Mouse (Mus musculus): ENCODE measurements at regions not wholly inside any gene's neighbourhood (a gene's known extent, or its start where the extent isn't known, plus 50 kb on each side); places are given as distances from the start of the nearest gene placed in this dataset.

DNA sequence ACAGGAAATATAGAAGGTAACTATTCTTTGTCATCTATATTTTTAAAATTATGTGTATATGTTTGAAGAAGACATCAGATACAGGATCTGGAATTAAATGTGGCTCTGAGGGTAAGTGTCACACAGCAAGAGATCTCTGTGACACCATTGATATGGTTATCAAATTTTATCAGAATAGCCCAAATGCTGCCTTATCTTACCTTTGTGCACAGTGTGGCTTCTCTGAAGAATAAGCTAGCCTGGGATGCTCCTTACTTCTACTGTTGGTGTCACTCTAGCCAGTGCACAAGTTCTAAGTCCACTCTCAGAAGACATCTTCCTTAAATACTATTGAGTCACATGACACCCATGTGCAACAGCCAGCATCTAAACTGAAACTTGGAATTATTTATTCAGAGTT lies 194.0 kb upstream of the Fat4 start:
- no peaks in the 10 kb centered on the region for H3K27me3 ChIP-seq (ENCODE audit: control insufficient read depth, insufficient read depth, low read length)
- H3K9ac ChIP-seq (replicated peaks; ENCODE audit: low read length): no peak overlapping the region
- no peaks in the 10 kb centered on the region for H3K9me3 ChIP-seq (replicated peaks; ENCODE audit: control insufficient read depth, low read length)
- no peaks in the 10 kb centered on the region for H3K36me3 ChIP-seq (replicated peaks; ENCODE audit: control insufficient read depth, insufficient read depth, low read depth, low read length)
- H3K4me2 ChIP-seq (ENCODE audit: low read depth, low read length): no peak overlapping the region
- no peak overlapping the region for H3K27ac ChIP-seq (replicated peaks; ENCODE audit: low read depth, low read length)
- H3K4me3 ChIP-seq (ENCODE audit: low read depth, low read length): no peak overlapping the region
- no peaks in the 10 kb centered on the region for H3K4me1 ChIP-seq (ENCODE audit: control insufficient read depth, insufficient read depth, low read length)
- ATAC-seq (replicated peaks; ENCODE audit: insufficient number of reproducible peaks, low FRiP score, low TSS enrichment, low read depth): no peak
- DNase-seq (ENCODE audit: low spot score): no peak

DNA sequence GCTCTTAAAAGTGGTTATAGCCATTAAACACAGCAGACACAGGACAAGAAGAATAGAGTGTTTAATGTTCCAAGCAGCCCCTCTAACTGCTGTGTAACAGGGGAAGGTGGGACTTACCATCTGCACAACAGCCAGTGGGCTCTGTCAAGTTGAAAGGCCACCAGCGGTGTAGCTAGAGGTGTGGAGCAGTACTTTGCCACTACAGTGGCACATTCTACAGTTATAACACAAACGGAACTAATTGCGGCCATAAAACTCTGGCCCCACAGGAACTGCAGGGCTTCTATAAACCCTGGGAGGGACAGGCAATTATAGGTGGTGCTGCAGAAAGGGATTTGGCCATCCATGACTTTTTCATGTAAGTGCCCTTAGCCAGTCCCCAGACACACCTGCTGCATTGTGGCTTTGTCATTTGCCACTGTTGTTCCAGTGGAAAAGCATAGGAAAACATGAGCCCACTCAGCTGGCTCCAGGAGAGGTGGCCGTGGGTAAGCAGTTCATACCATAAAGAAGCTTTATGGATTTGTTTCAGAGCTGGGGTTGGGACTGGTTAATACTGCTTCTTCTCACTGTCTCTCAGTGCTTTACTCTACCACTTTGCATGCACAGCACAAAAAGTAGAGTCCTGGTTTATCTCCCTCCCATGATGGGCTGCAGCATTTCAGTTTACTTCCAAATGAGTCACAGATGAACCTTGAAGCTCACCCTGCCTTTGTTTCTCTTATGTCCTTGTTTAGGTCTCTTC lies 199.8 kb upstream of the Ankrd50 start:
- no peak overlapping the region for H3K9ac ChIP-seq (replicated peaks; ENCODE audit: low read length)
- H3K27ac ChIP-seq (replicated peaks; ENCODE audit: low read depth, low read length): no peak overlapping the region
- WGBS: 72% methylated on average over 4 of the region's 4 CpGs
- no peak for DNase-seq (ENCODE audit: low spot score)
- no peaks in the 10 kb centered on the region for H3K9me3 ChIP-seq (replicated peaks; ENCODE audit: control insufficient read depth, low read length)
- H3K36me3 ChIP-seq (replicated peaks; ENCODE audit: control insufficient read depth, insufficient read depth, low read depth, low read length): no peaks in the 10 kb centered on the region
- no peaks in the 10 kb centered on the region for H3K4me1 ChIP-seq (ENCODE audit: control insufficient read depth, insufficient read depth, low read length)
- no peak overlapping the region for H3K4me2 ChIP-seq (ENCODE audit: low read depth, low read length)
- no peak overlapping the region for H3K4me3 ChIP-seq (ENCODE audit: low read depth, low read length)
- no peak for ATAC-seq (replicated peaks; ENCODE audit: insufficient number of reproducible peaks, low FRiP score, low TSS enrichment, low read depth)
- H3K27me3 ChIP-seq (ENCODE audit: control insufficient read depth, insufficient read depth, low read length): no peaks in the 10 kb centered on the region

DNA sequence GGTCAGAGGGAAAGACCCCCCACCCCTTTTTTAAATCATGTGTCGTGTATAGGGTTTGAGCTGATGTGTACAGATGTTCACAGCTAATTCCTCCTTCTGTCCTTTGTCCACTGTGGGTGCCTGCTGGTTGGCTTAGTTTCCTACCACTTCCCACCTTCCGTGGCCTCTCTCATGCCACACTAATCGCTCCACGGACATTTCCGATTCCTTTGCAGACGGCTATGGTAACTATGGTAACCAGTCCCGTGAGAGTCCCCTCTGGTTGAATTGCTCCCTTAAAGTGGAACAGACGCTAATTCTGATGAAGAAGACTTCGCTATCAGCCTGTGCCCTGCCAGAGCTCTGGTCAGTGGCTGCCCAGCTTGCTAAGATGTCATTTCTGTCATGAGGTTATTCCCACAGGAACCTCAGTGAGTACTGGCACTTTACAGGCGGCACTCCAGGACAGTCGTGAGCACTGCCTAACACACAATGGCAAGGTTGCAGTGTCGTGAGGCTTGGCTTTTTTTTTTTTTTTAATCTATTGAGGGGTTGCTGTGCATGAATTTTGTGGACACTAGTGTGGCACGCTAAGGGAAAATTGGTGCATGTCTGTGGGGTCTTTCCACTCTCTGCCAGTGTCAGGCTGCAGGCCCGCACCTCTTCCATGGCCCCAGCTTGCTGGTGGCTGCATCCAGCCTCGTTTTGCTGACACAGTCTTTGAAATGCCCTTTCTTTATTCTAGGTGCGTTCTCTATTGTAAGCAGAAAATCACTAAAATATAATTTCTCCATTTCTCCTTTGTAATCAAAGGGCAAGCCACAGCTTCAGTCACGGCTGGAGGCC lies 179.2 kb upstream of the Ankrd50 start:
- DNase-seq (ENCODE audit: low spot score) (peak; percentile 67), ATAC-seq (replicated peaks; ENCODE audit: insufficient number of reproducible peaks, low FRiP score, low TSS enrichment, low read depth) (0 out of 2 replicates have a peak, but pooled peaks have one; percentile 29)
- WGBS: 45% methylated on average over 17 of the region's 17 CpGs
- Histone ChIP-seq H3K4me3 (ENCODE audit: low read depth, low read length) (no peak overlapping the region), H3K27me3 (ENCODE audit: control insufficient read depth, insufficient read depth, low read length) (no peaks in the 10 kb centered on the region), H3K4me1 (ENCODE audit: control insufficient read depth, insufficient read depth, low read length) (no peaks in the 10 kb centered on the region), H3K36me3 (replicated peaks; ENCODE audit: control insufficient read depth, insufficient read depth, low read depth, low read length) (no peaks in the 10 kb centered on the region), H3K9me3 (replicated peaks; ENCODE audit: control insufficient read depth, low read length) (no peaks in the 10 kb centered on the region), H3K27ac (replicated peaks; ENCODE audit: low read depth, low read length) (no peak overlapping the region), H3K4me2 (ENCODE audit: low read depth, low read length) (no peak overlapping the region), H3K9ac (replicated peaks; ENCODE audit: low read length) (no peak overlapping the region)

DNA sequence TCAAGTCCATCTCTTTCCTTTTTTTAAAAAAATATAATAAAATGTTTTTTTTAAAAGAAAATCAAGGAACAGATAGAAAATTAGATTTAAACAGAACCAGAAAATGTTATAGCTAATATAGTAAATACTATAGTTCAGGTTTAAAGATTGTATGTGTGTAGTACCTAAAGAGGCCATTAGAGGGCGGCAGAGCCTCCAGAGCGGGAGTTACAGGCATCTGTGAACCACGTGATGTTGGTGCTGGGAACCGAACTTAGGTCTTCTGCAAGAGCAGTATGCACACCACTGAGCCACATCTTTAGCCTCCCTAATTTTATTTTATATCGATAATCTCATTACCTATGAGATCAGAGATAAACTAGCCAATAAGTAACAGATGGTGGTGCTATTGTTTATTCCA lies 178.4 kb upstream of the Ankrd50 start:
- Histone ChIP-seq H3K4me3 (ENCODE audit: low read depth, low read length) (no peak overlapping the region), H3K36me3 (replicated peaks; ENCODE audit: control insufficient read depth, insufficient read depth, low read depth, low read length) (no peaks in the 10 kb centered on the region), H3K9me3 (replicated peaks; ENCODE audit: control insufficient read depth, low read length) (no peaks in the 10 kb centered on the region), H3K4me1 (ENCODE audit: control insufficient read depth, insufficient read depth, low read length) (no peaks in the 10 kb centered on the region), H3K9ac (replicated peaks; ENCODE audit: low read length) (no peak overlapping the region), H3K27me3 (ENCODE audit: control insufficient read depth, insufficient read depth, low read length) (no peaks in the 10 kb centered on the region), H3K4me2 (ENCODE audit: low read depth, low read length) (no peak overlapping the region), H3K27ac (replicated peaks; ENCODE audit: low read depth, low read length) (no peak overlapping the region)
- no peak for ATAC-seq (replicated peaks; ENCODE audit: insufficient number of reproducible peaks, low FRiP score, low TSS enrichment, low read depth)
- no peak for DNase-seq (ENCODE audit: low spot score)
- WGBS: 56% methylated on average over 5 of the region's 5 CpGs

DNA sequence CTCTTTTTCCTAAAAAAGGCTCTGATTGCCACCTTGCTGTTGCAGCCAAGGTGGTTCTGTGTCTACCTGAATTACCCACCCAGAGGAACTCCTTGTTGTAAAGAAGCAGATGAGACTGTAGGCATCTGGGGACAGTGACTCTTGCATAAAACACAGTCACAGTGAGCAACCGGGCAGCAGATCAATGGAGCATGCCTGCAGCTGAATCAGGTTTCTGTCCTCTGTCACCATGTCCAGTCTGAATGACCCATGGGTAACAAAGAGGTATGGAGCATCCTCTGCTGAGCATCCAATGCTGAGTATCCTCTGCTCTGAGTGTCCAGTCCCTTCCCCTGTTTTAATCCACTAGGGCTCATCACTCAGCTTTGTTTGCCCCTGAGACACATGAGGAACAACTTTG lies 172.1 kb upstream of the Ankrd50 start:
- no peak overlapping the region for H3K9ac ChIP-seq (replicated peaks; ENCODE audit: low read length)
- H3K36me3 ChIP-seq (replicated peaks; ENCODE audit: control insufficient read depth, insufficient read depth, low read depth, low read length): no peaks in the 10 kb centered on the region
- 60% methylated on average over 1 of the region's 1 CpGs for WGBS

DNA sequence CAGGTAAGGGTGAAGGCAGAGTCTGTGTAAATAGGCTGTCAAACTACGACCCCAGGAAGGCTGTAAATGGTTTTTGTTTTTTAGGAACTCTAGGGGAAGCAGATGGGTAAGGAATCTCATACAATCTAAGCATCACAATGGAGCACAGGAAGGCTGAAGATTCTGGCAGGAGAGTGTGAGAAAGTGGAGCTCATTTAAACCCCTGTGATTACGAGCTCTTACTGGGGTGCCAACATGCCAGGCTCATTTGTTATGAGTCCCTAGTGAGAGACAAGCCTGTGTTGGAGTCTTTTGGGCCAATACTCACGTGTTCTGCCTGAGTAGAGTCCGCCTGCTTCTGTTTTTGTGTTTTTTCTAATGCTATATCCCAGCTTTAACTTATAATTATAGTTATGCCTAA lies 169.3 kb upstream of the Ankrd50 start:
- Histone ChIP-seq H3K27ac (replicated peaks; ENCODE audit: low read depth, low read length) (no peak overlapping the region), H3K27me3 (ENCODE audit: control insufficient read depth, insufficient read depth, low read length) (no peaks in the 10 kb centered on the region), H3K9me3 (replicated peaks; ENCODE audit: control insufficient read depth, low read length) (no peaks in the 10 kb centered on the region), H3K36me3 (replicated peaks; ENCODE audit: control insufficient read depth, insufficient read depth, low read depth, low read length) (no peaks in the 10 kb centered on the region), H3K4me3 (ENCODE audit: low read depth, low read length) (no peak overlapping the region), H3K9ac (replicated peaks; ENCODE audit: low read length) (no peak overlapping the region), H3K4me1 (ENCODE audit: control insufficient read depth, insufficient read depth, low read length) (0 out of 2 replicates have a peak, but pooled peaks cover 2% of the 10 kb centered on the region), H3K4me2 (ENCODE audit: low read depth, low read length) (no peak overlapping the region)
- ATAC-seq (replicated peaks; ENCODE audit: insufficient number of reproducible peaks, low FRiP score, low TSS enrichment, low read depth) (no peak), DNase-seq (ENCODE audit: low spot score) (no peak)
- WGBS: 72% methylated on average over 4 of the region's 4 CpGs

More for the DNA sequence above, 172.1 kb upstream of the Ankrd50 start:
- ATAC-seq (replicated peaks; ENCODE audit: insufficient number of reproducible peaks, low FRiP score, low TSS enrichment, low read depth) (no peak), DNase-seq (ENCODE audit: low spot score) (no peak)
- 0 out of 2 replicates have a peak, but pooled peaks cover 2% of the 10 kb centered on the region for H3K4me1 ChIP-seq (ENCODE audit: control insufficient read depth, insufficient read depth, low read length)
- no peaks in the 10 kb centered on the region for H3K27me3 ChIP-seq (ENCODE audit: control insufficient read depth, insufficient read depth, low read length)
- no peaks in the 10 kb centered on the region for H3K9me3 ChIP-seq (replicated peaks; ENCODE audit: control insufficient read depth, low read length)
- H3K4me2 ChIP-seq (ENCODE audit: low read depth, low read length): no peak overlapping the region
- no peak overlapping the region for H3K27ac ChIP-seq (replicated peaks; ENCODE audit: low read depth, low read length)
- no peak overlapping the region for H3K4me3 ChIP-seq (ENCODE audit: low read depth, low read length)

DNA sequence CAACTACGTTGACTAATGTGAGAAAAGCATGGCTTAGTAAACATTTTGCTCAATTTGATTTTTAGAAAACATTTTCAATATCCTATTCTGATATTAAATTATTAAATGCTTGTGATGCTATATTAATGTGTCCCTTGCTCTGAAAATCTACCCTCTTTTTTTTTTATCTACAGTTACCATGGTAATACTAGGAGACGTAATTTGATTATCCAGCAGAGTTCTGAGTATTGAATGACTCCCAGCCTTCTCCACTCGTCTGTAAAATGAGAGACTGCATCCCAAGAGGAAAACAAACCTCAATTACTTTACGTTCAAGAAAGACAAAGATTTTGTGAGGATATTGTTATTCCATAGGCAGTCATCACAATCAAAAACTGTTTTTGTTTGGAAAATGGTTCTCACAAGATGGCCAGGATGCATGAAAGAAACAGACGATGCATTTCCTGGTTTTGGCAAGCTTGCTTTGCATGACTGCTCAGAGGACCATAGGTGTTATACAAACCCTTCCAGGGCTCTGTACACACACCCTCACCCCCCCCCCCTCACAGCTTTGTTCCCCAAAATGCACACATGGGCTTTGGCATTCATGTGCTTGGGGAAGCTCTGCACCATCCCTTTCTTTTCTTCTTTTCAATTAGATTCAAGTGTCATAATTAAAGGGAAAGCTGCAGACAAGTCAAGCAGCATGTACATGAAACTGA lies 168.5 kb upstream of the Ankrd50 start:
- H3K27me3 ChIP-seq (ENCODE audit: control insufficient read depth, insufficient read depth, low read length): no peaks in the 10 kb centered on the region
- H3K4me1 ChIP-seq (ENCODE audit: control insufficient read depth, insufficient read depth, low read length): peaks cover 2% of the 10 kb centered on the region; the same call in 1 of the 2 replicates
- no peaks in the 10 kb centered on the region for H3K9me3 ChIP-seq (replicated peaks; ENCODE audit: control insufficient read depth, low read length)
- H3K27ac ChIP-seq (replicated peaks; ENCODE audit: low read depth, low read length): no peak overlapping the region
- H3K36me3 ChIP-seq (replicated peaks; ENCODE audit: control insufficient read depth, insufficient read depth, low read depth, low read length): no peaks in the 10 kb centered on the region
- no peak overlapping the region for H3K9ac ChIP-seq (replicated peaks; ENCODE audit: low read length)
- DNase-seq (ENCODE audit: low spot score) (no peak), ATAC-seq (replicated peaks; ENCODE audit: insufficient number of reproducible peaks, low FRiP score, low TSS enrichment, low read depth) (no peak)
- H3K4me3 ChIP-seq (ENCODE audit: low read depth, low read length): no peak overlapping the region
- 29% methylated on average over 5 of the region's 5 CpGs for WGBS
- H3K4me2 ChIP-seq (ENCODE audit: low read depth, low read length): no peak overlapping the region
